Mouse (Mus musculus) macrophage (primary cell): Measurements from ENCODE around the gene Ext2. TPM values are rescaled to one million over a fixed set of nuclear protein-coding genes. Genes with fewer than 3 reads are reported as not detected.

Source experiments
- H3K27ac ChIP-seq: fragments of 350-480 bp; formaldehyde crosslinking; 2 replicates; pipeline ENCODE4 v1.9.0; 2021
- H3K36me3 ChIP-seq: fragments of 350-480 bp; formaldehyde crosslinking; 2 replicates; pipeline ENCODE4 v1.9.0; 2021; ENCODE audit errors: inconsistent target
- H3K4me3 ChIP-seq: fragments of 350-480 bp; formaldehyde crosslinking; 2 replicates; pipeline ENCODE4 v1.9.0; 2021; ENCODE audit errors: inconsistent target
- H3K79me2 ChIP-seq: fragments of 350-480 bp; formaldehyde crosslinking; 2 replicates; pipeline ENCODE4 v1.9.0; 2021; ENCODE audit errors: inconsistent target
- WGBS: methylation state at CpG from one replicate; pipeline ENCODE4 v1.1.7; 2026; ENCODE audit warnings: inconsistent platforms; ENCODE audit not compliant: missing documents; 5-methylcytosine and 5-hydroxymethylcytosine counted together
- polyA plus RNA-seq: library from polyadenylated mRNA; stranded (reverse); fragments of 250-400 nt; gene quantifications from 3 replicates; pipeline ENCODE4 v1.2.4, GENCODE M21; 2018; ENCODE audit warnings: inconsistent platforms

Ext2 gene
- polyA plus RNA-seq, 1 experiment from 2014 or later, result 45.6 TPM

GRCm38 (mm10) chr2:93776267-93777055 is 45.9 kb downstream of the Ext2 start:
- Histone ChIP-seq H3K79me2 (no peaks in the 10 kb centered on the region), H3K27ac (no peak overlapping the region), H3K36me3 (no peaks in the 10 kb centered on the region), H3K4me3 (no peak overlapping the region)
- 96% methylated on average over 7 of the region's 7 CpGs for WGBS

GRCm38 (mm10) chr2:93775431-93775830 is 46.9 kb downstream of the Ext2 start:
- H3K79me2 ChIP-seq, result no peaks in the 10 kb centered on the region
- no peak overlapping the region for H3K4me3 ChIP-seq
- 53% methylated on average over 4 of the region's 4 CpGs for WGBS
- no peaks in the 10 kb centered on the region for H3K36me3 ChIP-seq
- H3K27ac ChIP-seq, result no peak overlapping the region

GRCm38 (mm10) chr2:93774946-93775345 is 47.4 kb downstream of the Ext2 start:
- Histone ChIP-seq H3K27ac (no peak overlapping the region), H3K79me2 (no peaks in the 10 kb centered on the region), H3K4me3 (no peak overlapping the region), H3K36me3 (no peaks in the 10 kb centered on the region)
- WGBS, result 94% methylated on average over 5 of the region's 5 CpGs

GRCm38 (mm10) chr2:93772765-93773085 is 49.6 kb downstream of the Ext2 start:
- H3K4me3 ChIP-seq, result no peak overlapping the region

GRCm38 (mm10) chr2:93772054-93772764 is 50.2 kb downstream of the Ext2 start:
- 61% methylated on average over 16 of the region's 16 CpGs for WGBS
- no peak overlapping the region for H3K4me3 ChIP-seq
- no peaks in the 10 kb centered on the region for H3K36me3 ChIP-seq
- H3K79me2 ChIP-seq, result no peaks in the 10 kb centered on the region
- H3K27ac ChIP-seq, result no peak overlapping the region

More at GRCm38 (mm10) chr2:93772765-93773085, 49.6 kb downstream of the Ext2 start:
- 50% methylated on average over 4 of the region's 4 CpGs for WGBS
- H3K27ac ChIP-seq, result no peak overlapping the region
- no peaks in the 10 kb centered on the region for H3K79me2 ChIP-seq
- no peaks in the 10 kb centered on the region for H3K36me3 ChIP-seq

GRCm38 (mm10) chr2:93770895-93771294 is 51.5 kb downstream of the Ext2 start:
- H3K79me2 ChIP-seq, result no peaks in the 10 kb centered on the region
- H3K4me3 ChIP-seq, result no peak overlapping the region
- no peak overlapping the region for H3K27ac ChIP-seq
- no peaks in the 10 kb centered on the region for H3K36me3 ChIP-seq
- 90% methylated on average over 4 of the region's 4 CpGs for WGBS

GRCm38 (mm10) chr2:93769875-93770274 is 52.5 kb downstream of the Ext2 start:
- WGBS, result 96% methylated on average over 6 of the region's 6 CpGs
- no peak overlapping the region for H3K27ac ChIP-seq
- H3K36me3 ChIP-seq, result no peaks in the 10 kb centered on the region
- H3K4me3 ChIP-seq, result no peak overlapping the region
- H3K79me2 ChIP-seq, result no peaks in the 10 kb centered on the region

- Histone ChIP-seq H3K79me2 (no peaks in the 10 kb centered on the region), H3K27ac (no peak overlapping the region), H3K36me3 (no peaks in the 10 kb centered on the region), H3K4me3 (no peak overlapping the region)
- WGBS, result 92% methylated on average over 5 of the region's 5 CpGs
These were observed 56.6 kb downstream of the Ext2 start for GRCm38 (mm10) chr2:93765721-93766120.

- Histone ChIP-seq H3K4me3 (no peak overlapping the region), H3K36me3 (0 out of 2 replicates have a peak, but pooled peaks cover 5% of the 10 kb centered on the region), H3K79me2 (no peaks in the 10 kb centered on the region), H3K27ac (no peak overlapping the region)
- 90% methylated on average over 2 of the region's 3 CpGs for WGBS
These were observed 58.2 kb downstream of the Ext2 start for GRCm38 (mm10) chr2:93764211-93764610.

GRCm38 (mm10) chr2:93760389-93760788 is 62.0 kb downstream of the Ext2 start:
- 96% methylated on average over 3 of the region's 3 CpGs for WGBS
- Histone ChIP-seq H3K79me2 (no peaks in the 10 kb centered on the region), H3K36me3 (0 out of 2 replicates have a peak, but pooled peaks cover 5% of the 10 kb centered on the region), H3K4me3 (no peak overlapping the region), H3K27ac (no peak overlapping the region)

- Histone ChIP-seq H3K79me2 (no peaks in the 10 kb centered on the region), H3K4me3 (no peak overlapping the region), H3K36me3 (0 out of 2 replicates have a peak, but pooled peaks cover 5% of the 10 kb centered on the region), H3K27ac (no peak overlapping the region)
- WGBS, result 81% methylated on average over 7 of the region's 7 CpGs
These were observed 63.2 kb downstream of the Ext2 start for GRCm38 (mm10) chr2:93759173-93759572.

- Histone ChIP-seq H3K36me3 (0 out of 2 replicates have a peak, but pooled peaks cover 5% of the 10 kb centered on the region), H3K79me2 (no peaks in the 10 kb centered on the region), H3K4me3 (no peak overlapping the region), H3K27ac (no peak overlapping the region)
- 86% methylated on average over 6 of the region's 6 CpGs for WGBS
These were observed 64.1 kb downstream of the Ext2 start for GRCm38 (mm10) chr2:93758298-93758697.

GRCm38 (mm10) chr2:93754366-93754765 is 68.0 kb downstream of the Ext2 start:
- no peak overlapping the region for H3K27ac ChIP-seq
- H3K79me2 ChIP-seq, result no peaks in the 10 kb centered on the region
- 90% methylated on average over 2 of the region's 2 CpGs for WGBS
- no peak overlapping the region for H3K4me3 ChIP-seq
- H3K36me3 ChIP-seq, result no peaks in the 10 kb centered on the region

- 93% methylated on average over 6 of the region's 6 CpGs for WGBS
- H3K27ac ChIP-seq, result no peak overlapping the region
- no peak overlapping the region for H3K4me3 ChIP-seq
- H3K36me3 ChIP-seq, result no peaks in the 10 kb centered on the region
- H3K79me2 ChIP-seq, result no peaks in the 10 kb centered on the region
These were observed 69.1 kb downstream of the Ext2 start for GRCm38 (mm10) chr2:93753147-93753758.

- Histone ChIP-seq H3K4me3 (no peak overlapping the region), H3K79me2 (no peaks in the 10 kb centered on the region), H3K36me3 (no peaks in the 10 kb centered on the region), H3K27ac (no peak overlapping the region)
- 93% methylated on average over 4 of the region's 4 CpGs for WGBS
These were observed 72.7 kb downstream of the Ext2 start for GRCm38 (mm10) chr2:93749709-93750108.
